Mouse (Mus musculus): ENCODE measurements around the gene Crlf2. TPM values are rescaled to one million over a fixed set of nuclear protein-coding genes. Genes with fewer than 3 reads are reported as not detected.

Crlf2 gene
- total and polyA plus RNA-seq, 2 experiments from 2014 or later, result 28.6 to 30.3 TPM

DNA sequence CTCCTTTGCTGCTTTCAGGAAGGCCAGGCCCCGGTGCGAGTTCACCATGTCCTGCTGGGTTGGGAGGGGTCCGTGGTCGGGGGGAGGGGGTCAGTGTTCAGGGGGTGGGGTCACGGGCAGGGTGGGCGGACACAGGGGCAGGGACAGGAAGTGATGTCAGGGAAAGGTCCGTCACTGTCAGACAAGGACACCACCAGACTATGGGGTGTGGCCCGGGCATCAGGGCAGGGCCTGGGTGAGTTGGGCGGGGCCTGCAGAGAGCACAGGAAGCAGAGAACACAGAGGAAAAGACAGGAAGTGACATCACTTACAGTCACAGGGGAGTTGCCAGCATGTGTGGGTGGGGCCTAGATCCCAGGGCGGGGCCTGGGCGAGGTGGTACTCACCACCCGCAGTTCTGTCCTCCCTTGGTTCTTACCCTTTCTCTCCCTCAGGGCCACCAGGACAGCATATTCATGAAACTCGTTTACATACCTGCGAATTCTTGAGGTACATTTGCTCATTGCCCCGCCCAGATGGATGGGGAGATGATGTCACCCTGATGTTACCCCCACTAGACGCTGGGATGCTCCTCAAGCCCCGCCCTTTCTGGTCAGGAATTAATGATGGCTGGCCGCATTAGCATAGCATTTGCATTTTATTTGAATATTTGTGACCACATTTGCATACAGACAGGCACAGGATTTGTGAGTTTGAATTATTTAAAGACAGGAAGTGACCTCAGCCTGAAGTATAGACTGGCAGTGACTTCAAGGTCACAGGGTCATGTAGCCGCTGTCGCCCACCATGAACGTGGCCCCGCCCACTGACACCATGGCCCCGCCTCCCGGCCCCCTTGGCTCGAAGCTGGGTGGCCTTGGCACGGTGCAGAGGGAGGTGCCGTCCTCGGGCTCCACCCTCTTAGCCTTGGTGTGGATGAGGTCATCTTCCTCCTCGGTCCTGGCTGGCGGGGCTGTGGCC, 4.4 kb downstream of the Crlf2 start:
- no peaks in the 10 kb centered on the region for H3K4me1 ChIP-seq (ENCODE audit: insufficient read depth, low read length)
- H3K27ac ChIP-seq, result no peak overlapping the region
- no peaks in the 10 kb centered on the region for H3K36me3 ChIP-seq (ENCODE audit: insufficient read depth, low read length)
- ATAC-seq, result no peak
- TF ChIP-seq CTCF (IDR thresholded peaks at IDR 0.05; ENCODE audit: low read depth), result no peak
- WGBS, result 90% methylated on average over 30 of the region's 30 CpGs
- H3K9me3 ChIP-seq (ENCODE audit: low read length), result peaks cover 7% of the 10 kb centered on the region
- no peak overlapping the region for H3K4me3 ChIP-seq (ENCODE audit: low read length)
- H3K27me3 ChIP-seq (ENCODE audit: insufficient read depth, low read length), result no peaks in the 10 kb centered on the region
- DNase-seq (ENCODE audit: low spot score), result no peak
- H3K4me2 ChIP-seq (ENCODE audit: low read depth, low read length), result no peak overlapping the region
- no peak overlapping the region for H3K9ac ChIP-seq (replicated peaks; ENCODE audit: low read length)

DNA sequence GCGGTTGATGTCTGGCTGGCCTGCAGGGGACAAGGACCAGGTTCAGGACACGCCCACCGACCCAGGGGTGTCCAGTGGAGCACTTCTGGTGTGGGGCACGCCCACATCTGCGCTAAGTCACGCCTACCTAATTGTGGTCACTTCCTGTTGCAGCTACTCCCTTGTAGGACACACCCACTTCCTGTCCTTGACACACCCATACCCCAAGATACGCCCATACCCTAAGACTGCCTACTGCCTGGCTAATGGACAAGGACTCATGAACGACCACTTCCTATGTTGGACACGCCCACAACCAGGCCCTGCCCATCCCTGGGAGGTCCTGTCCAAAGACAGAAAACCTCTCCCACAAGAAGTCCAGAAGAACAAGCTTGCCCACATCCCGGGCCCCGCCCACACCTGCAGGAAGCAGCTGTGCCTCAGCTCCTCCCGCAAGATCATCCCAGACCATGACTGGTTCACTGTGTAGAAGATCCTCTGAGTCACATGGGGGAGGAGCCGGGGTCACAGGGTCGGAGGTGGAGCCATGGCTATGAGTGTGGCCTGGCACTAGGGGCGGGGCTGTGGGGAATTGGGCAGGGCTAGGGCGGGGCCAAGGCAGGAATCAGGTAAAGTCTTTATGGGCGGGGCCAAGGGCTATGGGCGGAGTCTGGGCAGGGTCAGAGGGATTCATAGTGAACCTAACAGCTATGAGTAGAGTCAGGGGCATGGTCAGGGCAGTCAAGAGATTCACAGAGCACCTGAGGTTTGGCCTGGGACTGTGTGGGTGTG, 5.4 kb downstream of the Crlf2 start:
- Histone ChIP-seq H3K4me2 (ENCODE audit: low read depth, low read length) (no peak overlapping the region), H3K27me3 (ENCODE audit: insufficient read depth, low read length) (no peaks in the 10 kb centered on the region), H3K27ac (no peak overlapping the region), H3K9me3 (ENCODE audit: low read length) (peaks cover 7% of the 10 kb centered on the region), H3K4me3 (ENCODE audit: low read length) (no peak overlapping the region), H3K4me1 (ENCODE audit: insufficient read depth, low read length) (no peaks in the 10 kb centered on the region), H3K36me3 (ENCODE audit: insufficient read depth, low read length) (no peaks in the 10 kb centered on the region), H3K9ac (replicated peaks; ENCODE audit: low read length) (no peak overlapping the region)
- ATAC-seq (no peak), DNase-seq (ENCODE audit: low spot score) (no peak)
- TF ChIP-seq CTCF (IDR thresholded peaks at IDR 0.05; ENCODE audit: low read depth), result no peak
- 70% methylated on average over 18 of the region's 18 CpGs for WGBS

DNA sequence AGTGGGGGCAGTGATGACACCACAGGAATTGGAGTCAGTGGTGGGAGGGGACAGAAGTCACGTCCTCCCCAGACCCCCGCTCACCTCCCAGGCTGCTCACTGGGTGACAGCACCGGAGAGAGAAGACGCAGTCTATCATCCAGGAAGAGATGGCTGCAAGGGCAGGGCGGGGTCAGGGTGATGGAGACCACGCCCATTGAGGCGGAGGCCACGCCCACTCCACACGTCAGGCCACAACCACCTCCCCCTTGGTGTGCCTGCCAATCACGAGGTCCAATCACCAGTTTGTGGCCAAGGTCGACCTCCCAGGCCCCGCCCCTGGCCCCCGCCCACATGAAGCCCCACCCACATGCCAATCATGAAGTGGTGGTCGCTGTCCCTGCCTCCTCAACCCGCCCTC, 6.3 kb downstream of the Crlf2 start:
- Histone ChIP-seq H3K27ac (no peak overlapping the region), H3K27me3 (ENCODE audit: insufficient read depth, low read length) (no peaks in the 10 kb centered on the region), H3K9me3 (ENCODE audit: low read length) (peaks cover 7% of the 10 kb centered on the region), H3K36me3 (ENCODE audit: insufficient read depth, low read length) (no peaks in the 10 kb centered on the region), H3K4me1 (ENCODE audit: insufficient read depth, low read length) (no peaks in the 10 kb centered on the region), H3K4me3 (ENCODE audit: low read length) (no peak overlapping the region), H3K9ac (replicated peaks; ENCODE audit: low read length) (no peak overlapping the region), H3K4me2 (ENCODE audit: low read depth, low read length) (no peak overlapping the region)
- no peak for TF ChIP-seq CTCF (IDR thresholded peaks at IDR 0.05; ENCODE audit: low read depth)
- WGBS, result 89% methylated on average over 15 of the region's 15 CpGs
- no peak for ATAC-seq
- no peak for DNase-seq (ENCODE audit: low spot score)

DNA sequence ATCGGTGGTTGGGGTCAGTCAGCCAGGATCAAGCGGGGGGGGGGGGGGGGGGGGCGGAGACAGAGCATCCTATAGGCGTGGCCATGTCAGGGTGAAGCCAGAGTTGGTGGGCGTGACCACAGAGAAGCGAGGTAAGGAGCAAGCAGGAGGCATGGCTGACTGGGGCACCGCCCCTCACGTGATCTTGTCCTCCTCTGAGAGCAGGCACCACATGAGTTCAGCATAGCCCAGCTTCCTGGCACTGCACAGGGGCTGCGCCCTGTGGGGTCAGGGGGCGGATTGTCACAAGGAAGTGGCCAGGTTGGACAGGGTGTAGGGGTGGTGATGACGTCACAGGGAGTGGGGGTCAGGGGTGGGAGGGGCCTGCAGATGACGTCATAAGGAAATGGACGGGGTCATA, 6.7 kb downstream of the Crlf2 start:
- WGBS, result 87% methylated on average over 12 of the region's 13 CpGs
- ATAC-seq, result no peak
- peaks cover 7% of the 10 kb centered on the region for H3K9me3 ChIP-seq (ENCODE audit: low read length)

DNA sequence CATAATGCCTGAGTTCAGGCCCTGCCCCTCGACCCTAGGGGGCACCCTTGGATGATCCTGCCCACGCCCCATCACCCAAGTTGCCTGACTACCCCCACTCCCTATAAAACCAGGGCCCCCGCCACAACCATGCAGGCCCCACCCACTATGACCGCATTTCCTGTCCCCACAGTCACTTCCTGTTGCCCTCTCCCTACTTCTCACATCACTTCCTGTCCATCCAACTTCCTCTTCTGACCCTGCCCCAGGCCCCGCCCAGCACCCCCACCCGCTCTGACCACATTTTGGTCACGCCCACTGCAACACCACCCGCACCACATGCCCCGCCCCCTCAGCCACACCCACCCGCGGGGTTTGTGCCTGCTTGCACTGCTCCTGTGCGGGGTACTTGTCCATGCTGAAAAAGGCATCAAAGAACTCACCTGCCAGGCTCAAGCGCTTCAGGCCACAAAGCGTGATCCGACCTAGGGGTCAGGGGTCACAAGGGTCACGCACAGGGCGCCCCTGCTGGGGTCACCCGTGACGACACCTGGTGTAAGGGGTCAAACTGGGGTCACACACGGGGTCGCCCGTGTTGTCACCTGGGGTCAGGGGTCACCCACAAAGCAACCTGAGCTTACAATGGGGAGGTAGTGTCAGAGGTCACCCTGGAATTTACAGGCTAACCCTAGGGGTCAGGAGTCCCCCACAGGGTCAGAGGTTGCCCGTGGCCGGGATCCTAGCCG, 7.6 kb downstream of the Crlf2 start:
- no peaks in the 10 kb centered on the region for H3K27me3 ChIP-seq (ENCODE audit: insufficient read depth, low read length)
- no peaks in the 10 kb centered on the region for H3K36me3 ChIP-seq (ENCODE audit: insufficient read depth, low read length)
- ATAC-seq, result no peak
- DNase-seq (ENCODE audit: low spot score), result no peak
- no peak overlapping the region for H3K27ac ChIP-seq
- no peak overlapping the region for H3K4me3 ChIP-seq (ENCODE audit: low read length)
- TF ChIP-seq CTCF (IDR thresholded peaks at IDR 0.05; ENCODE audit: low read depth), result no peak
- WGBS, result 93% methylated on average over 25 of the region's 25 CpGs
- H3K9me3 ChIP-seq (ENCODE audit: low read length), result peaks cover 5% of the 10 kb centered on the region
- no peak overlapping the region for H3K9ac ChIP-seq (replicated peaks; ENCODE audit: low read length)
- H3K4me2 ChIP-seq (ENCODE audit: low read depth, low read length), result no peak overlapping the region
- no peaks in the 10 kb centered on the region for H3K4me1 ChIP-seq (ENCODE audit: insufficient read depth, low read length)

More for the DNA sequence above, 6.7 kb downstream of the Crlf2 start:
- Histone ChIP-seq H3K4me2 (ENCODE audit: low read depth, low read length) (no peak overlapping the region), H3K27me3 (ENCODE audit: insufficient read depth, low read length) (no peaks in the 10 kb centered on the region), H3K9ac (replicated peaks; ENCODE audit: low read length) (no peak overlapping the region), H3K36me3 (ENCODE audit: insufficient read depth, low read length) (no peaks in the 10 kb centered on the region), H3K4me1 (ENCODE audit: insufficient read depth, low read length) (no peaks in the 10 kb centered on the region), H3K4me3 (ENCODE audit: low read length) (no peak overlapping the region), H3K27ac (no peak overlapping the region)
- DNase-seq (ENCODE audit: low spot score), result no peak
- no peak for TF ChIP-seq CTCF (IDR thresholded peaks at IDR 0.05; ENCODE audit: low read depth)

DNA sequence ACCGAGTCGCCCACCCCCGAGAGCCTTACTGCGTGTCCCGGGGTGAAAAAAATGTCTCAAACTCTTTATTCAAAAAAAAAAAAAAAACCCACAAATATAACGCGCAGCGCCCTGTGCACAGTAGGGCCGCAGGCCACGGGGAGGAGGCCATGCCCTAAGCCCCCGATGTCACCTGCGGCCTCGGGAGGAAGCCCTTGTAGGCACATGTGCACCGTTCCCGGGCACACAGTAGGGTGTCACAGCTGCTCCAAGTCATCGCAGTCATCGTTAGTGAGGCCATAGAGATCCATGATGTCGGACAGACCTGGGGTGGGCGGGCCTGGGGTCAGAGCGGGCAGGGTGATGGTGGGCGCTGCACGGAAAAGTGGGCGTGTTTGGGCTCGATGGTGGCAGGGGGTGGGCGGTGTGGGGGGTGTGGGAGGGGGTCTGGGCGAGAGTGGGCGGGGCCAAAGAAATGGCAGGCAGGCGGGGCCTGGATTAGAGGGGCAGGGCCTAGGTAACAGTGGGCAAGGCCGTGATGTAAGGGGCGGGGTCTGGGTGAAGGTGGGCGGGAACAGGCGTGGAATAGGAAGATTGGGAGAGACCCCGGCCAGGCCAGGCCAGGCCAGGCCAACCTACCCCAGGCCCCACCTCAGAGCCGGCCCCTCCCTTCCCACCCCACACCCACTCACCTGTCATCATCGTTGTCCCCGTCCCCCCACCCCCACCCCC, 8.4 kb downstream of the Crlf2 start:
- DNase-seq (ENCODE audit: low spot score), result no peak
- H3K9me3 ChIP-seq (ENCODE audit: low read length), result no peaks in the 10 kb centered on the region
- 92% methylated on average over 34 of the region's 36 CpGs for WGBS

More for the DNA sequence above, 8.4 kb downstream of the Crlf2 start:
- no peaks in the 10 kb centered on the region for H3K36me3 ChIP-seq (ENCODE audit: insufficient read depth, low read length)
- H3K9ac ChIP-seq (replicated peaks; ENCODE audit: low read length), result no peak overlapping the region
- no peak for TF ChIP-seq CTCF (IDR thresholded peaks at IDR 0.05; ENCODE audit: low read depth)
- H3K4me2 ChIP-seq (ENCODE audit: low read depth, low read length), result no peak overlapping the region
- H3K4me3 ChIP-seq (ENCODE audit: low read length), result no peak overlapping the region
- H3K27ac ChIP-seq, result no peak overlapping the region
- no peak for ATAC-seq
- H3K4me1 ChIP-seq (ENCODE audit: insufficient read depth, low read length), result no peaks in the 10 kb centered on the region
- no peaks in the 10 kb centered on the region for H3K27me3 ChIP-seq (ENCODE audit: insufficient read depth, low read length)

Measured in hindbrain, postnatal 0 days (tissue).